Mouse (Mus musculus) kidney, postnatal 0 days (tissue): ENCODE data around the gene Ncs1. TPM values are rescaled to one million over a fixed set of nuclear protein-coding genes. Genes with fewer than 3 reads are reported as not detected.

Source experiments
- ATAC-seq: fragments of 200-750 bp; cut with Nextera tagmentation; replicated peaks from 2 replicates; pipeline ENCODE4 v1.8.0; 2017; ENCODE audit warnings: low read depth, moderate number of reproducible peaks, moderate TSS enrichment, moderate library complexity; ENCODE audit not compliant: low FRiP score
- DNase-seq: peaks from one replicate; pipeline ENCODE4 v3.0.0-alpha.2; 2016; ENCODE audit warnings: low spot score
- H3K27ac ChIP-seq: fragments of 300-500 bp; sonication (generic); 2 replicates; pipeline ENCODE4 v1.5.1; 2014; ENCODE audit warnings: mild to moderate bottlenecking
- H3K27me3 ChIP-seq: fragments of 300-500 bp; sonication (generic); 2 replicates; pipeline ENCODE4 v1.6.1; 2014; ENCODE audit warnings: low read length, mixed read lengths; ENCODE audit not compliant: insufficient read depth
- H3K36me3 ChIP-seq: fragments of 300-500 bp; sonication (generic); 2 replicates; pipeline ENCODE4 v1.6.1; 2014; ENCODE audit warnings: low read length, mixed read lengths; ENCODE audit not compliant: insufficient read depth
- H3K4me1 ChIP-seq: fragments of 300-500 bp; sonication (generic); replicated peaks from 2 replicates; pipeline ENCODE4 v1.6.1; 2014; ENCODE audit warnings: antibody characterized with exemption, low read length, mixed read lengths; ENCODE audit not compliant: insufficient read depth
- H3K4me2 ChIP-seq: fragments of 300-500 bp; sonication (generic); 2 replicates; pipeline ENCODE4 v1.6.1; 2014; ENCODE audit warnings: mild to moderate bottlenecking, low read length, moderate library complexity, mixed read lengths
- H3K4me3 ChIP-seq: fragments of 300-500 bp; sonication (generic); replicated peaks from 2 replicates; pipeline ENCODE4 v1.5.1; 2014; ENCODE audit warnings: low read depth, low read length
- H3K9ac ChIP-seq: fragments of 300-500 bp; sonication (generic); 2 replicates; pipeline ENCODE4 v1.6.1; 2014; ENCODE audit warnings: low read depth, low read length
- H3K9me3 ChIP-seq: fragments of 300-500 bp; sonication (generic); replicated peaks from 2 replicates; pipeline ENCODE4 v1.6.1; 2016; ENCODE audit warnings: low read length, inconsistent platforms, mixed read lengths
- CTCF ChIP-seq: IDR thresholded peaks from 2 replicates; pipeline ENCODE4 v1.5.1; 2016; ENCODE audit warnings: antibody characterized with exemption, low read depth, mild to moderate bottlenecking, moderate library complexity
- WGBS: fragments of 180-500 bp; shearing (Covaris S2); extraction: QIAGEN DNeasy Blood & Tissue Kit; methylation state at CpG from one replicate; pipeline ENCODE4 v1.1.7; 2014; 5-methylcytosine and 5-hydroxymethylcytosine counted together
- polyA plus RNA-seq: library from polyadenylated mRNA; unstranded; fragments of >200 nt; fragmentation: Nextera tagmentation; extraction: Ambion mirVana; gene quantifications from 2 replicates; pipeline ENCODE4 v1.2.1, GENCODE M21; 2015

Ncs1 gene
- polyA plus RNA-seq, 1 experiment from 2014 or later = 23.5 TPM

GRCm38 (mm10) chr2:31304191-31304590 is 58.6 kb downstream of the Ncs1 start:
- DNase-seq = no peak
- WGBS = 66% methylated on average over 9 of the region's 9 CpGs
- no peak overlapping the region for H3K9ac ChIP-seq
- no peaks in the 10 kb centered on the region for H3K4me1 ChIP-seq
- TF ChIP-seq CTCF = no peak
- H3K27ac ChIP-seq = no peak overlapping the region
- H3K36me3 ChIP-seq = no peaks in the 10 kb centered on the region
- H3K9me3 ChIP-seq = no peaks in the 10 kb centered on the region
- no peaks in the 10 kb centered on the region for H3K27me3 ChIP-seq
- no peak overlapping the region for H3K4me3 ChIP-seq
- no peak for ATAC-seq
- no peak overlapping the region for H3K4me2 ChIP-seq

- Histone ChIP-seq H3K4me3 (no peak overlapping the region), H3K27me3 (no peaks in the 10 kb centered on the region), H3K9me3 (no peaks in the 10 kb centered on the region), H3K9ac (no peak overlapping the region), H3K36me3 (no peaks in the 10 kb centered on the region), H3K4me2 (no peak overlapping the region), H3K4me1 (no peaks in the 10 kb centered on the region), H3K27ac (no peak overlapping the region)
- no peak for DNase-seq
- 78% methylated on average over 22 of the region's 22 CpGs for WGBS
- TF ChIP-seq CTCF = no peak
- no peak for ATAC-seq
Observed at GRCm38 (mm10) chr2:31304801-31305665, 59.4 kb downstream of the Ncs1 start.

GRCm38 (mm10) chr2:31305684-31306083 is 60.1 kb downstream of the Ncs1 start:
- ATAC-seq (no peak), DNase-seq (no peak)
- H3K36me3 ChIP-seq = no peaks in the 10 kb centered on the region
- H3K27ac ChIP-seq = no peak overlapping the region
- H3K27me3 ChIP-seq = no peaks in the 10 kb centered on the region
- WGBS = 41% methylated on average over 4 of the region's 4 CpGs
- no peak overlapping the region for H3K4me3 ChIP-seq
- H3K9ac ChIP-seq = no peak overlapping the region
- no peaks in the 10 kb centered on the region for H3K4me1 ChIP-seq
- no peak overlapping the region for H3K4me2 ChIP-seq
- TF ChIP-seq CTCF = peak; percentile 65
- no peaks in the 10 kb centered on the region for H3K9me3 ChIP-seq

- ATAC-seq (no peak), DNase-seq (no peak)
Observed at GRCm38 (mm10) chr2:31308257-31308656, 62.6 kb downstream of the Ncs1 start.

GRCm38 (mm10) chr2:31309549-31309948 is 63.9 kb downstream of the Ncs1 start:
- H3K4me2 ChIP-seq = no peak overlapping the region
- no peak overlapping the region for H3K4me3 ChIP-seq
- 0 out of 2 replicates have a peak, but pooled peaks cover 2% of the 10 kb centered on the region for H3K4me1 ChIP-seq
- H3K36me3 ChIP-seq = no peaks in the 10 kb centered on the region
- H3K9ac ChIP-seq = no peak overlapping the region
- no peak overlapping the region for H3K27ac ChIP-seq
- DNase-seq (peak; percentile 33), ATAC-seq (no peak)
- TF ChIP-seq CTCF = no peak
- no peaks in the 10 kb centered on the region for H3K9me3 ChIP-seq
- H3K27me3 ChIP-seq = peaks cover 21% of the 10 kb centered on the region
- 33% methylated on average over 15 of the region's 15 CpGs for WGBS

More at GRCm38 (mm10) chr2:31308257-31308656, 62.6 kb downstream of the Ncs1 start:
- Histone ChIP-seq H3K9me3 (no peaks in the 10 kb centered on the region), H3K27ac (no peak overlapping the region), H3K36me3 (no peaks in the 10 kb centered on the region), H3K4me2 (no peak overlapping the region), H3K9ac (no peak overlapping the region), H3K4me3 (no peak overlapping the region), H3K4me1 (no peaks in the 10 kb centered on the region), H3K27me3 (peaks cover 8% of the 10 kb centered on the region)
- TF ChIP-seq CTCF = peak; percentile 31; the same call in 1 of the 2 replicates
- 55% methylated on average over 4 of the region's 4 CpGs for WGBS

GRCm38 (mm10) chr2:31314007-31314465 is 68.4 kb downstream of the Ncs1 start, which contains the start of gene Hmcn2:
Gene Hmcn2 (plus strand): TSS chr2:31314415.
- Histone ChIP-seq H3K4me3 (peak within 1 kb of the TSS; percentile 9; the same call in 1 of the 2 replicates), H3K9me3 (no peaks in the 10 kb centered on the region), H3K27ac (no peak within 1 kb of the TSS), H3K27me3 (peaks cover 46% of the 10 kb centered on the region), H3K36me3 (no peaks in the 10 kb centered on the region), H3K4me1 (0 out of 2 replicates have a peak, but pooled peaks cover 2% of the 10 kb centered on the region), H3K4me2 (peak within 1 kb of the TSS; percentile 39), H3K9ac (no peak within 1 kb of the TSS)
- DNase-seq = no peak
- no peak for ATAC-seq
- WGBS = under 1% methylated on average over 28 of the region's 33 CpGs
- no peak for TF ChIP-seq CTCF
